Mouse (Mus musculus) gastrocnemius, adult 8-10 months (tissue): ENCODE results near the gene Grin2b. TPM values are rescaled to one million over a fixed set of nuclear protein-coding genes. Genes with fewer than 3 reads are reported as not detected.
"Not testable (repeated sequence)": the region's sequence is repeated elsewhere in the genome, so short reads cannot be mapped to it uniquely, and the experiment has no call there.

Experiments
- DNase-seq, 2 experiments: peaks; one replicate each; pipeline ENCODE4 v3.0.0; 2022; ENCODE audit warnings: low spot score in 2 of 2
- total RNA-seq, 4 experiments: library from RNA; stranded (reverse); gene quantifications; 2 replicates each; pipeline ENCODE4 v1.2.4; 2022

The Grin2b gene
- total RNA-seq, 4 experiments from 2014 or later = 0.04 to 0.19 (median 0.06) TPM

GRCm38 (mm10) chr6:135907540-135908320 is 265.6 kb downstream of the Grin2b start:
- DNase-seq = peak in 1 of 2 experiments; percentile 22

GRCm38 (mm10) chr6:135907137-135907536 is 266.2 kb downstream of the Grin2b start:
- DNase-seq = no peak

- no peak for DNase-seq
Measured at GRCm38 (mm10) chr6:135904391-135904790, 268.9 kb downstream of the Grin2b start.

- no peak for DNase-seq
Measured at GRCm38 (mm10) chr6:135900410-135900809, 272.9 kb downstream of the Grin2b start.

- DNase-seq = no peak
Measured at GRCm38 (mm10) chr6:135899225-135899624, 274.1 kb downstream of the Grin2b start.

- DNase-seq = no peak
Measured at GRCm38 (mm10) chr6:135894793-135895228, 278.5 kb downstream of the Grin2b start.

- no peak for DNase-seq
Measured at GRCm38 (mm10) chr6:135882611-135883010, 290.7 kb downstream of the Grin2b start.

GRCm38 (mm10) chr6:135876163-135876726 is 297.1 kb downstream of the Grin2b start:
- DNase-seq = no peak

GRCm38 (mm10) chr6:135874626-135875025 is 298.7 kb downstream of the Grin2b start:
- DNase-seq = no peak

GRCm38 (mm10) chr6:135865832-135866231 is 307.5 kb downstream of the Grin2b start:
- DNase-seq = no peak

GRCm38 (mm10) chr6:135863965-135864364 is 309.3 kb downstream of the Grin2b start:
- no peak for DNase-seq

- DNase-seq = no peak
Measured at GRCm38 (mm10) chr6:135859502-135859901, 313.8 kb downstream of the Grin2b start.

- no peak for DNase-seq
Measured at GRCm38 (mm10) chr6:135854173-135854591, 319.1 kb downstream of the Grin2b start.

GRCm38 (mm10) chr6:135843755-135844154 is 329.6 kb downstream of the Grin2b start:
- no peak for DNase-seq

GRCm38 (mm10) chr6:135836353-135836752 is 337.0 kb downstream of the Grin2b start:
- DNase-seq = no peak

GRCm38 (mm10) chr6:135833542-135833941 is 339.8 kb downstream of the Grin2b start:
- no peak for DNase-seq

GRCm38 (mm10) chr6:135832041-135832440 is 341.3 kb downstream of the Grin2b start:
- no peak for DNase-seq

GRCm38 (mm10) chr6:135831032-135831431 is 342.3 kb downstream of the Grin2b start:
- no peak for DNase-seq

GRCm38 (mm10) chr6:135829458-135829857 is 343.9 kb downstream of the Grin2b start:
- DNase-seq = no peak

- DNase-seq = no peak
Measured at GRCm38 (mm10) chr6:135828976-135829375, 344.3 kb downstream of the Grin2b start.

GRCm38 (mm10) chr6:135827942-135828341 is 345.4 kb downstream of the Grin2b start:
- no peak for DNase-seq

GRCm38 (mm10) chr6:135827317-135827716 is 346.0 kb downstream of the Grin2b start:
- DNase-seq = no peak

- DNase-seq = not testable (repeated sequence)
Measured at GRCm38 (mm10) chr6:135826776-135827175, 346.5 kb downstream of the Grin2b start.
